Mouse (Mus musculus) cerebellum, adult (tissue): ENCODE measurements at regions not wholly inside any gene's neighbourhood (a gene's known extent, or its start where the extent isn't known, plus 50 kb on each side); places are given as distances from the start of the nearest gene placed in this dataset.
"Not testable (repeated sequence)": the region's sequence is repeated elsewhere in the genome, so short reads cannot be mapped to it uniquely, and the experiment has no call there.

Source experiments
- ATAC-seq: cut with Nextera tagmentation; 2 replicates; pipeline ENCODE4 v1.9.2; 2017; ENCODE audit warnings: mild to moderate bottlenecking, moderate library complexity, mixed read lengths; ENCODE audit not compliant: insufficient number of reproducible peaks, low FRiP score, low TSS enrichment

GRCm38 (mm10) chr5:109842186-109842978 is 80.8 kb upstream of the Gm15446 start:
- ATAC-seq, result not testable (repeated sequence)

GRCm38 (mm10) chr5:109844236-109844635 is 79.0 kb upstream of the Gm15446 start:
- ATAC-seq, result not testable (repeated sequence)

GRCm38 (mm10) chr5:109844753-109845186 is 78.4 kb upstream of the Gm15446 start:
- no peak for ATAC-seq

GRCm38 (mm10) chr5:109851225-109851624 is 72.0 kb upstream of the Gm15446 start:
- not testable (repeated sequence) for ATAC-seq

GRCm38 (mm10) chr5:109860402-109860801 is 62.8 kb upstream of the Gm15446 start:
- no peak for ATAC-seq

GRCm38 (mm10) chr5:109864517-109864916 is 58.7 kb upstream of the Gm15446 start:
- ATAC-seq, result not testable (repeated sequence)

- no peak for ATAC-seq
Observed at GRCm38 (mm10) chr5:109865628-109866027, 57.6 kb upstream of the Gm15446 start.

- peak; percentile 97 for ATAC-seq
Observed at GRCm38 (mm10) chr5:109866337-109867126, 56.7 kb upstream of the Gm15446 start.

GRCm38 (mm10) chr5:109867221-109867620 is 56.0 kb upstream of the Gm15446 start:
- ATAC-seq, result not testable (repeated sequence)
